Mouse (Mus musculus) cortical plate, adult 2 months (tissue): ENCODE results near the gene Bcl7c.

Experiments
- CTCF ChIP-seq: fragments of 200-500 bp; IDR thresholded peaks from 2 replicates; pipeline ENCODE4 v1.5.1; 2011; ENCODE audit warnings: mild to moderate bottlenecking, control low read depth, low read length; ENCODE audit not compliant: insufficient read depth; ENCODE audit errors: extremely low read depth
- POLR2A ChIP-seq: fragments of 200-500 bp; IDR thresholded peaks from 2 replicates; pipeline ENCODE4 v1.6.1; 2011; ENCODE audit warnings: mild to moderate bottlenecking, low read length, control low read depth; ENCODE audit not compliant: insufficient read depth; ENCODE audit errors: extremely low read depth

DNA sequence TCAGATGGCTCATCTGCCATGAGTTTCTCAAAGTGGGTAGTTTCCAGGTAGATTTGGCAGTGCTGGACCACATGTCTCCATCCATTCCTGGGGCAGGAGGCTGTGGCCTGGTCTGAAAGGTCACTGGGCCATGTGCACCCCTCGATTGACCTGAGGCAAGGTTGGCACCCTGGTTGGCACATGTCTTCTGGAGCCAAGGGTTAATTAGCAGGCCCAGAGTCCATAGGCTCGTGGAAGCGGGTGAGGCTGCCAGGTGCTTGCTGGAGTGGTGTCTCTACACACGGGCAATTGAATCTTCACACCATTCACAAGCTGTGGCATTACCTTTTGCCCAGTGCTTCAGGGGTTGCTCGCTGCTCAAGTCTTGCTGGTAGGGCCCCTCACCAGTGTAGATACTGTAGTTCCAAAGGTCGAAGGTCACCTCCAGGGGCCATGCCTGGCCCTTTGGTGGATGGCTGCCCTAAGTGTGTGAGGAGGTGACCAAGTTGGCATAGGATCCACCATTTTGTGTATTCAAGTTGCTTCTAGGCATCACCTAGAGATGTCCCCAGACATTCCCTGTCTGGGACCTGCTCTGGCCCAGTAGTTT, 42.6 kb downstream of the Bcl7c start:
- TF ChIP-seq CTCF, result no peak
- no peak for TF ChIP-seq POLR2A
